Mouse (Mus musculus) testis, adult 2 months (tissue): ENCODE measurements around the gene Vmn2r38.
"Not testable (repeated sequence)": the region's sequence is repeated elsewhere in the genome, so short reads cannot be mapped to it uniquely, and the experiment has no call there.

ENCODE experiments used
- CTCF ChIP-seq: fragments of 200-500 bp; IDR thresholded peaks from 2 replicates; pipeline ENCODE4 v1.5.1; 2012; ENCODE audit warnings: low read depth, mild to moderate bottlenecking, inconsistent platforms, low read length, moderate library complexity; ENCODE audit not compliant: control insufficient read depth, insufficient read depth, insufficient replicate concordance
- POLR2A ChIP-seq: fragments of 200-500 bp; IDR thresholded peaks from 2 replicates; pipeline ENCODE4 v1.6.1; 2012; ENCODE audit warnings: low read depth, mild to moderate bottlenecking, inconsistent platforms, low read length, moderate library complexity; ENCODE audit not compliant: control insufficient read depth

GRCm38 (mm10) chr7:9065353-9065752 is 32.3 kb downstream of the Vmn2r38 start:
- not testable (repeated sequence) for TF ChIP-seq POLR2A, CTCF
